Mouse (Mus musculus) erythroid progenitor cell, adult 5-6 weeks (primary cell): ENCODE data around the gene Mocs3. TPM values are rescaled to one million over a fixed set of nuclear protein-coding genes. Genes with fewer than 3 reads are reported as not detected.

ENCODE experiments used
- ATAC-seq: replicated peaks from 2 replicates; pipeline ENCODE4 v1.8.0; 2016; ENCODE audit warnings: moderate number of reproducible peaks, mild to moderate bottlenecking, moderate TSS enrichment, inconsistent platforms; ENCODE audit not compliant: poor library complexity, low FRiP score, severe bottlenecking
- total RNA-seq, 2 experiments: library from RNA; stranded (forward) in 1 of 2; stranded (reverse) in 1 of 2; fragments of 150-400 nt in 1 of 2; fragments of 186-747, 209-891 nt in 1 of 2; gene quantifications; 2 replicates each; pipeline versions ENCODE4 v1.2.3 to v1.2.4; 2015 to 2017; ENCODE audit warnings: low replicate concordance in 2 of 2

Gene Mocs3
- total RNA-seq (2015; ENCODE audit: low replicate concordance) (0.72 and 1.7 TPM in 2 replicates), total RNA-seq (2017; ENCODE audit: low replicate concordance) (1.2 and 1.3 TPM in 2 replicates)

DNA sequence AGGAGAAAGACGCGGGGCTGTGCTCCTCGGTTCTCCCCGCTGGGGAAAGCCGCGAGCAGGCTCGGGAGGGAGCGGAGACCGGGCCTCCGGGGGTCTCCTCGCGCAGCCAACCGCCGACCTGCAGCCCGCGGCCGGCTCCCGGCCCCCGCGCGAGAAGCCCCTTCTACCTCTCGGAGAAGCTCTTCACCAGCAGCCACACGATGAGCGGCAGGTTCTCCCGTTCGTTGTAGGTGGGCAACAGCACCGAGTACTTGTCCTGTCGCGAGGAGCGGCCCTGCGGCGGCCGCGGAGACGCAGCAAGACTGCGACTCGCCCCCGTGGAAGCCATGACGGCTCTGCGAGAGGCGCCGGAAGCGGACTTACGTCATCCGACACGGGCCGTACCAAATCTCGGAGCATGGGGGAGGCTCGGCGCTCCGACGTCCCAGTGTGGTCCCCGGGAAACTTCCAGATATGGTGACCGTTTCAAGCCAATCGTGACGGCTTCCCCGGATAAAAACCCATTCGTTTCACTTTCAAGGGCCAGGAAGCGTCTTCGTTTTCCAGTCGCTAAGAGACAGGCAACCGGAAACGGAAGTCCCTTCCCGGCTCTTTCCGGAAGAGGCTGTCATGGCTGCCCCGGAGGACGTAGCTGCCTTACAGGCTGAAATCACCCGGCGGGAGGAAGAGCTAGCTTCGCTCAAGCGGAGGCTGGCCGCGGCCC, at the start of gene Mocs3, which contains the start of the genes Gm20716 and Dpm1:
TSS of gene Mocs3 (plus strand) at position 597 of the 703 bp plus-strand sequence.
TSS of gene Gm20716 (minus strand) at position 339 of the 703 bp plus-strand sequence.
TSS of gene Dpm1 (minus strand) at position 566 of the 703 bp plus-strand sequence.
- ATAC-seq = peak; percentile 94

DNA sequence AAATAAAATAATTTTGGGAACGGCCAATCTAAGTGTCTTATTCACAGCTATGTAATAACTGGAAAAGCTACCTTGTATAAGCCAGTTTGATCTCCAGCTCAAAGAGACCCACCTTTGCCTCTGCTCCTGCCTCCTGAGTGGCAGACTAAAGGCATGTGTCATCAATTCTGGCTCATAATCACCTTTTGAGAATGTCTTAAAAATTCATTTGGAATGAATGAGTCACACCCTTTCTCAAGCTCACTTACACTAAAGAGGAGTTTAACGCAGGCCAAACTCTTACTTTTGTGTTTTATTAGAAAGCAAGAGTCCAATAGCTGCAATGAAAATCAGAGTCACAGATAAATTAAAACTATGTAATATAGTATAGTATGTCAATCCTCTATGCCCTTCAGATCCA, 38.6 kb upstream of the Mocs3 start:
- no peak for ATAC-seq

DNA sequence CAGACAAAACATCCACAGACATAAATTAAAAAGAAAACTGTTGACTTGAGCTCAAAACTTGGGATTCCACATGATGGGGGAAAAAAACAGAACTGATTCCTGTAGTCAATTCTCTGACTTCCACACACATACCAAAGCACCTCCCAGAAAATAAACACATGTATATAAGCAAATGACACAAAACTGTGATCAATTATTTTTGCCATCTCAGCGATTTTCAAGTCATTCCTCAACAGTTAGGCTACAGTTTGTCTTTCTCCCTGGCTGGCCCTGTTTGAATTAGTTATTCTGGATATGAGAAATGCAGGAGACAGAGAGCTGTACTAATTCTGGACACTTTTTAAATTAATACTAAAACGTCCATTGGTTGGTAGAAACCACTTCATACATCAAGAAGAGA, 36.7 kb upstream of the Mocs3 start:
- no peak for ATAC-seq

DNA sequence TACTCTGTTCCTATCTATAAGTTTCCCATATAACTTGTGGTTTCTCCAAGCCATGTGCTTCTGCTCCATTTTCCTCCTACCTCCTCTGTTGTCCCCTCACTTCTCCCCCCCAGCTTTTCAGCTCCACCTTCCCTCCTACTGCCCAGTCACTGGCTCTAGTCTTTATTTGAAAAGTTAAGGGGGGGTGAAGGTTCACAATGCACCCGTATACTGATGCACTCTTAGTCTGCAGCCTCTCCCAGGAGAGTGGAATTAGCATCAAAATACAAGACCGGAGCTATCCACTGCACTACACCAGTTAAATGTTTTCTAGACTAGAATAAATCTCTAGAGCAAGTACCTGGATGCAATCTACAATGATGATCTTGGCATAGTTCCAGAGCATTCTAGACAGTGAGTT, 34.7 kb upstream of the Mocs3 start:
- no peak for ATAC-seq

DNA sequence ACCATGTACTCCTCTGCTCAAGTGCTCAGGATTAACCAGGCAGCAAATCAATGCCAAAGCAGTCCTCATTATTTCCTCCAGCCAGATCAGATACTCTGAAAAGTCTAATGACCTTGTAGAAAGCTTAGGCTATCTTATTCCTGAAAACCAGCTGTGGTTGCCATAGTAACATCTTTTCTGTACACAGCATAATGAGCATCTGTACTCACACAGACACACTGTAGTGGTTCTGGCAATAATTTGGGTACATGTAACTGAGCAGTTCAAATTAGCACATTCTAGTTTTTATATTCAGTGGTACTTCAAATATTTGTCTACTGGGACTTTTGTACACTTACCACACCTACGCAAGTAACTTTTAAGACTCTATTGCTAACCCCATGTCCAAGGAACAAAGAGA, 32.0 kb upstream of the Mocs3 start:
- ATAC-seq = no peak

DNA sequence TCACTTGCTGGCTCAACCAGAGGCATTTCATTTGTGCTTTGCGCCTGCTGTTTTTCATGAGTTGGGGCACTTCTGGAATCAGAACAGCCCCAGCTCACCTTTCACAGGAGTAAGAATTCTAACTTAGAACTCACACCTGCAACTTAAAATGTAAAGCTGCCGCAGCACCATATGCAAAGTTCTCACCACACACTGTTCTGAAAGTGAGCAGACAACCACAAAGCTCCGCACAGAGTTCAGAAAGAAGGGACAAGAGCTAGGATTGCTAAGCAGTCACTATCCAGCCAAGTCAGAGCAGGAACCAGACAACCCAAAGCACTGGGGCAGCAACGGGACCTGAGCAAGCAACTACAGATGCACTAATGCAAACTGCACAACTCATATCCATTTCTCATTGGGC, 30.9 kb upstream of the Mocs3 start:
- ATAC-seq = no peak

DNA sequence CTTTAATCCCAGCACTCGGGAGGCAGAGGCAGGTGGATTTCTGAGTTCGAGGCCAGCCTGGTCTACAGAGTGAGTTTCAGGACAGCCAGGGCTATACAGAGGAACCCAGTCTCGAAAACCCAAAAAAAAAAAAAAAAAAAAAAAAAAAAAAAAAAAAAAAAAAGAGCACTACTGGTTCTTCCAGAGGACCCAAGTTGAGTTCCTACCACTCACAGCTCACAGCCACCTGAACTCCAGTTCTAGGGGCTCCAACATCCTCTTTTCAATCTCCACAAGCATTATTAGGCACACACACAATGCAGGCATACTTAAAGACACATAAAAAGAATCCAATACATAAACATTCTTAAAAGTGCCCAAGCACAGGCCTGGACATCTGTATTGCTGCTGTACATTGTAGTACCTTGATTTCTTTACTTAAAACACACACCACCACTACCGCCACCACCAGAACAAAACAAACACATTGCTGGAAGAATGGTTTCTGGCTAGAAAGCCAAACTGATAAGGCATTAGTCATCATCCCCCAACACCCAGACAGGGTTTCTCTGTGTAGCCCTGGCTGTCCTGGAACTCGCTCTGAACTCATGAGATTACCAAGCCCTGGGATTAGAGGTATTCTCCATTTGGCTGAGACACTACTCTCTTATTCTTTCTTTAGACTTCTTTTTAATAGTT, 30.3 kb upstream of the Mocs3 start:
- ATAC-seq = no peak

DNA sequence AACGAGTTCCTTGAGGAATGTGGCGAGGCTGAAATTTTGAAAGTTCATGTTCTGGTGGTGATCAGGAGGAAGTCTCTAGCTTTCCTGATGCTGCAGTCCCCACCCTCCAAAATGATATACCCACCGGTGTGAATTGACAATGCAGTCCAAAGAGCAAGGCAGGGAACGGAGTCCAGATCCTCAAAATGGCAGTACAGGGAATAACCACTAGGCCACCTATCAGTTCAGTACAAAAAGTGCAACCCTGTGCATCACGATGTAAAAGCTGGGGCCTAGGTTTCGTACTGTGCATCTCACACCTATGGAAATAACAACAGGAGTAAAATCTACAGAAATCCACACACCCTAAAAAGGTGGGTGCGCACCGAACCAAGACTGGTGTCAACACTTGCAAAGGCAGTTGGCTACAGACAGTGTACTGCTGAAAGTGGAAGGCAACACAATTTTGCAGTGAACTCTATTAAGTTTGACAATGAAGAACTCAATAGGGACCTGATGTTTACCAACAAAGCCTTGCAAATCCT, 25.9 kb upstream of the Mocs3 start:
- no peak for ATAC-seq

DNA sequence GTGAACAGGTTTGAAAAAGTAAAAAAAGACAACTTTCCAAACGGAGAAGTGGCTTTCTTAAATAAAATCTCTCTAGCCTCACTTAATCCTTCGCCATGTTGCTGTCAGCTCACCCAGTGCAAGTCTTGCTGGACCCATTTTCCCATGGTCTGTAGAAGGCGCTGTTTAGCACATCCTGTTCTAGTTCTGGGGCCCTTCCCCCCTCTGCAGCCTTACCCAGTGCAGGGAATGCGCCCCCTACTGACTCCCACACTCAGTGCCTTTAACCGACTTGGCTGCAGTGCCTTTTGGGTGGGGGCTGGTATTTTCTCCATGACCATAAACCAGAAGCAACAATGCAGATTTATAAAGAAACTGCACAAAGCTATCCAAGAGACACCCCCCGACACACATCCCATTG, 25.2 kb upstream of the Mocs3 start:
- peak; percentile 75 for ATAC-seq

DNA sequence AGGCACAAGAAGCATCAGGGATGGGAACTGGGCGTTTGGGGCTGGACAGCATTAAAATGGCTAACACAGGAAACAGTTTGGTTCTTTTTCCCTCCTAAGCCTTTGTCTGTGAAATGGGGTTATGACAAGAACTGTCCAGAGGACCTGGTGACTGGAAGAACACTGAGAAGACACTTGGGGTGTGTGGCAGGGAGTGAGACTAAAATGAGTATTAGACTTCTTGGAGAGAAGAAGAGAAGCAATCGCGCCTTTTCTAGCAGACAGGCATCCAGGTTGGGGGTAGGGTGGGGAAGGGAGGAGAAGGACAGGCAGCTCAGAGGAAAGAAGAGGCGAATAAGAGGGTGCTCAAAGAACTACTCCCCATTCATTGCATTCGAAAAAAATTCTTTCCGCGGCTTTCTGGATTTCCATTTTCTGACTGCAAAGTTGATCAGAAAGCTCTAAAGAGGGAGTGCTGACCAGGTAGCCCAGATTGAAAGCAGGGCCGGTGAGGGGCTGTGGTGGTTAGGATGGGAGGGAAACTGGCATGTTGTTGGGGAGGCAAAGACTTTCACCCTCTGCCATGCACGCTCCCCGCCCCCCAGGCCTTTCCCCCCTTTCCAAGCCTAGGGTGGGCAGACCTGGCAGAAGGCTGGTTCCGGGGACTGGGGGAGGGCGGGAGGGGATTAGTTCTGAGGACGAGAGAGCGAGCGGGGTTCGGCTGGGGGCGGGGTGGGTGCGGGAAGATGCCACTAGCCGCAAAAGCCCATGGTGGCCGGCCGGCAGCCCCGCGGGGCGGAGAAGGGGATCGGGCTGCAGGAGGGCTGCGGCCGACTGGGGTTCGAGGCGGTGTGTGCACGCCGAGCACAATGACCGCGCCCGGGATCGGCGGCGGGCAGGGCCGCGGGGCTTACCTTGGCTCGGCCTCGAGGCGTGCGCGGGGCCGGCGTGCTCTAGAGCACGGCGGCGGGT, 24.5 kb upstream of the Mocs3 start:
- ATAC-seq = peak; percentile 8; the same call in 1 of the 2 replicates

DNA sequence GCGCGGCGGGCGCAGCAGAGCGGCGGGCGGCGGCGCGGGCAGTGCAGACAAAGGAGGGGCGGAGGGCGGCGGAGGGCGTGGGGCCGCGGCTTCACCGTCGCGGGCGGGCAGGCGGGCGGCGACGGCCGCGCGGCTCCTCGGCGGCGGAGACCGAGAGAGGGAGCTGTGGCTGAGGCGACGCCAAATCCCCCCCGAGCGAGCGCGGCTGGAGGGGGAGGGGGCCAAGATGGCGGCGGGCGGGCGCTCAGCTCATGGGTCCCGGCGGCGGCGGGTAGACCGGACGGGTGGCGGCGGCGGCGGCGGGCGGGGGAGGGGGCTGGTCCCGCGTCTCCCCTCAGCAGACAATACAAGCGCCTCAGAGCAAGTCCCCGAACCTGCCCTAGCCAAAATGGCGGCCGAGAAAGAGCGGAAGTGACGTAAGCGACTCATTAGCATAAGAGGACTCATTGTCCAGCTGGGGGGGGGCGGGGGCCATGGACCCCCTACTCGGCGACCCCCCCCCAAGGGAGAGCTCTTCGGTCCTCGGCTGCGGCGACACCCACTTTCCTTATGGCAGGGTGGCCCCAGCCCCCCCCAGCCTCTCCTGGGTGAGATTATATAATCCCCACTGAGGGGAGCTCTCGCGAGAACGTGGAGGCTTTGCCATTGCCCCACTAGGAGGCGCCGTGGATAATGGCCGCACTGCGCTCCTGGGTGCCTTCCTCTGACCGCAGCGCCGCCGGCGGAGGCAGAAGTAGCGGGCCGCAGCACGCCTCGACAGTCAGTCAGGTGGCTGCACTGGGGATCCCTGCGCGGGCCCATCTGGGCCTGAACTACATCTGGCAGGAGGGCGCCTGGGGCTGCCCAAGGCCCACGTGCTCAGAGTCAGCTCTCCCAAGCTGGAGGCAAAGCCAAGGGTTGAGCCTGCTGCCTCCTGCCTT, 23.4 kb upstream of the Mocs3 start, which contains the start of gene Adnp:
TSS of gene Adnp (minus strand) at position 388 of the 920 bp plus-strand sequence.
- peak; percentile 91 for ATAC-seq

DNA sequence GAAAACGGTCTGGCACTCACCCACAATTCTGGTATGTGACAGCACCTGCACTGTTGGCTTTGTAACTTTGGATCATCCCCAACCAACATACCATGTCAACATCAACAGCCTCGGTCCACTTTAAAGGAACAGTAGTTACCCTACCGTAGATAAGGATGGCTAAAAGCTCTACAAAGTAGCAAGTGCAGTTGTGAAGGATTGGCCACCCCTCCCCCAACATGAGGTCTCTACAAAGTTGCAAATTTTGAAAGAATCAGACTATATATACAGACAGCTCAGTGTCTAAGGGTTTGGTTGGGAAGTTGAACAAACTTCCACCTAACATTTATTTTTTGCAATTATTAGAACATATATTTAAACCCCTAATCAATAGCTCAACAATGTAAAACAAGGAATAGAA, 22.5 kb upstream of the Mocs3 start:
- no peak for ATAC-seq

DNA sequence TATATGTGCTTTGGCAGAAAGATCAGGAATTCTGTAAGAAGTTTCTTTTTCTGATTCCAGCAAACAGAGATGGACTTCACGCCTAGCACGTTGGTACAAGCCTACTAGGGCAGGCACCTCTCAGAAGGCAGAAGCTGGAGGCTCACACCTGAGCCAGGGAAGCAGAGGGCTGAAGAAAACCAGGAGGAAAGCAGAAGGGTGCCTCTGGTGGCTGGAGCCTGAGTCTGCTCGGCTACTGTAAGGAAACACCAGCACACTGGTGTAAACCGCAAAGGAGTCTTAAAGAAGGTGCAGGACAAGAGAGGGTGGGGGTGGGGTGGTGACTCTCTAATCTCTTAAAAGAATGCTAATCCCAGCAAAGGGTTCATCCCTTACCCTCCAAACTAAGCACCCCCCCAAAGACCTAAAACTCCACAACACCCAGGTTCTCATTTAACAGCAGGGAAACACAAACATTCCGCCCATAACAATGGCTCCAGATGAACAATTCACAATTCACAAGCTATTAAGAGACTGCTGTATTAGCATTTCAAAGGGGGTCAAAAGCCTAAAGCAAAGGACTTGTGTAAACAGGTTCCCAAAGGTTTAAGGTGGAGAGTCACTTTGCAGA, 16.5 kb upstream of the Mocs3 start:
- no peak for ATAC-seq

DNA sequence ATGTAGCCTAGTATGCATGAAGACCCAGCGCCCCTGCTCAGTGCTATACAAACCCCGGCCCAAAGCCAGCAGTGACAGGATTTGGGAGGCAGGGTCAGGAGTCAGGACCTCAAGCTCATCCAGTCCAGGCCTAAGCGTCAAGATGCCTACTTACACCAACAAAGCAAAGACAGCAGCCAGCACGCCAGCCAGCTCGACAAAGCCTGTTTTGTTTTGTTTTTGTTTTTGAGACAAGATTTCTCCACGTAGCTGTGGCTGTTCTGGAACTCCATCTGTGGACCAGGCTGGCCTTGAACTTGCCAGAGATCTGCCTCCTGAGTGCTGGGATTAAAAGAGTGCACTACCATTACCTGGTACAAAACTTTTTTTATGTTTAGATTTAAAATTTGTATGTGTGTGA, 7.1 kb upstream of the Mocs3 start:
- ATAC-seq = no peak

DNA sequence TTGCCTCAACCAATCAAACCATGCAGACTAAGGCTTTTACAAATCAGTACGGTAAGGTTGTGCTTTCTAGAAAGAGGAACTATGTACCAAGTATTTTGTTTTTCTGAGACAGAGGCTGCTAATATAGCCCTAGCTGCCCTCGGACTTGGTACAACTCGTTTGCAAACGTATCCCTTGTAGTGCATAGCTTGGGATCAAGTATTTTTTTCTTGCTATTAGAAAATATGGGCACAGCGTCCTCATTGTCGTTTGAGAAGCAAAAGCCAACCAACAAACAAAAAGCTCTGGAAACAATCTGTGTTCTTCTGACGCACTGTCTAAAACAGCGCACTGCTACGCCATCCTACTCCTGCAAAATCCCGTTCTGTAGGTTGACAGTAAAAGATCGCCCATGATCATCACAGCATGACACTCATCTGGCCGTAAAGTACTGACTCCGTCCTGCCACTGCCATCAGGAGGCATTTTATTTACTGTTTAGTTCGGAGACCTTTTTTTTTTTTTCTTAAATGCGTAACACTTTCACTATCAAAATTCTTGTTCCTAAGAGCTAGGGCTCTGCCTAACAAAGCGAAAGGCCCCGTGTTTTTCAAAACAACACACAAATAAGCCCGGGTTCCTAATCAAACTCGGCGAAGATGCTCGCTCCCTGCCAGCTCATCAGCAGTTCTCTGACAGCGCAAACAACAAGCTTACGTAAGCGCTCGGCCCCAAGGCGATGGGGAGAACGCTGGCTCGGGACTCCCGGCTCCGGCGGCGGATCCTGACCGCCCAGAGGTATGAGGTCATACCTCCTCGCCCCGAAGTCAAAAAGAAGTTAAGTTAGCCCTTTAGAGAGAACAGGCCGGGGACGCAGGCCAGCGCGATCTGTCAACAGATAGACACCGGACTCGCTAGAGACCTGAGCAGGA, 1.1 kb upstream of the Mocs3 start:
- ATAC-seq = peak; percentile 32; the same call in 1 of the 2 replicates

DNA sequence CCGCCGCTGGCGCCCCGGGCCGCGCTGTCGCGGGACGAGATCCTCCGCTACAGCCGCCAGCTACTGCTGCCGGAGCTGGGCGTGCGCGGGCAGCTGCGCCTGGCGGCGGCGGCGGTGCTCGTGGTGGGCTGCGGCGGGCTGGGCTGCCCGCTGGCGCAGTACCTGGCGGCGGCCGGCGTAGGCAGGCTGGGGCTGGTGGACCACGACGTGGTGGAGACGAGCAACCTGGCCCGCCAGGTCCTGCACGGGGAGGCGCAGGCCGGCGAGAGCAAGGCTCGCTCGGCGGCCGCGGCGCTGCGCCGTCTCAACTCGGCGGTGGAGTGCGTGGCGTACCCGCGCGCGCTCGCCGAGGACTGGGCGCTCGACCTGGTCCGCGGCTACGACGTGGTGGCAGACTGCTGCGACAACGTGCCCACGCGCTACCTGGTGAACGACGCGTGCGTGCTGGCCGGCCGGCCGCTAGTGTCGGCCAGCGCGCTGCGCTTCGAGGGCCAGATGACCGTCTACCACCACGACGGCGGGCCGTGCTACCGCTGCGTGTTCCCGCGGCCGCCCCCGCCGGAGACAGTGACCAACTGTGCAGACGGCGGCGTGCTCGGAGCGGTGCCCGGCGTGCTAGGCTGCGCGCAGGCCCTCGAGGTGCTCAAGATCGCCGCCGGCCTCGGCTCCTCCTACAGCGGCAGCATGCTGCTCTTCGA, 500 bp downstream of the Mocs3 start:
- no peak for ATAC-seq

DNA sequence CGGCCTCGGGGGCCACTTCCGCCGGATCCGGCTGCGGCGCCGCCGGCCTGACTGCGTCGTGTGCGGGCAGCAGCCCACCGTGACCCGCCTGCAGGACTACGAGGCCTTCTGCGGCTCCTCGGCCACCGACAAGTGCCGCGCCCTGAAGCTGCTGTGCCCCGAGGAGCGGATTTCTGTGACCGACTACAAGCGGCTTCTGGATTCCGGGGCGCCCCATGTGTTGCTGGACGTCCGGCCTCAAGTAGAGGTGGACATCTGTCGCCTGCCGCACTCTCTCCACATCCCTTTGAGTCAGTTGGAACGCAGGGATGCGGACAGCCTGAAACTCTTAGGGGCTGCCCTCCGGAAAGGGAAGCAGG, 1.0 kb downstream of the Mocs3 start:
- no peak for ATAC-seq
